Mouse (Mus musculus): ENCODE data around the gene Vmn1r80. TPM values are rescaled to one million over a fixed set of nuclear protein-coding genes. Genes with fewer than 3 reads are reported as not detected.

Vmn1r80 gene
- not detected in 4 replicates for total RNA-seq (2023)

DNA sequence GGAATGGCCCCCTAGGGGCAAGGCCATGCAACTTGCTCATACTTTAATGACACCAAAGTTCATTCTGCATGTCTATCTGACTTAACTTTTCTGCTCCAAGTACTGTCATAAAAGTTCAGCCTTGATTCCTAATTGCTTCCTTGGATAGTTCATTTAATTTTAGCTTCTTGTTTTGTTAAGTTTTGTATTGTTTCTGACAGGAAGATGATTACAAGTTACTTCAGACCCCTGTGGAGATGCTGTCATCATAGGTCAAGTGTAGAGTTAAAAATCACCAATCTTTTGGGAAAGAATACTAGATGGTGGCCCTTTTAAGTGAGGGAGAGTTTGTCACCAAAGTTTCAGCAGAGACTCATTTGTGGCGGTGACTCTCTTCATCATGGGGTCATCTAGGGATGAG lies at the start of gene Vmn1r80:
Vmn1r80 (plus strand) TSS at position 301 of the 400 bp plus-strand sequence.

DNA sequence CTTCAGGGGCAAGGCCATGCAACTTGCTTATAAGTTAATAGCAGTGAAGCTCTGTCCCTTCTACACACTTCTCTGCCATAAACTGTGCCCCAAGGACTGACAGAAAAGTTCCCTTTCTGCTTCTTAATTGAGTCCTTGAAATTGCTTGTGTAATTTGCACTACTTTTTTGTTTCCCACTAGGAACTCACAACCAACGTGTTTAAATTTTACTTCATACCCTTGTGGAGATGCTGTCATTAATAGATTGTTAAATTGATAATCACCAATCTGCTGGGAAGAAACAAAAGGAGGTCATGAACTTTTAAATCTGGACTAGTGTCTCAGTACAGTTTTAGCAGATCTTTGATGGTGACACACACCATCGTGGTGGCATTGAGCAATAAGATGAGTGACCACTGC lies 39.1 kb upstream of the Vmn1r80 start, which contains the start of gene Vmn1r78:
Vmn1r78 (plus strand) TSS at position 301 of the 400 bp plus-strand sequence.

DNA sequence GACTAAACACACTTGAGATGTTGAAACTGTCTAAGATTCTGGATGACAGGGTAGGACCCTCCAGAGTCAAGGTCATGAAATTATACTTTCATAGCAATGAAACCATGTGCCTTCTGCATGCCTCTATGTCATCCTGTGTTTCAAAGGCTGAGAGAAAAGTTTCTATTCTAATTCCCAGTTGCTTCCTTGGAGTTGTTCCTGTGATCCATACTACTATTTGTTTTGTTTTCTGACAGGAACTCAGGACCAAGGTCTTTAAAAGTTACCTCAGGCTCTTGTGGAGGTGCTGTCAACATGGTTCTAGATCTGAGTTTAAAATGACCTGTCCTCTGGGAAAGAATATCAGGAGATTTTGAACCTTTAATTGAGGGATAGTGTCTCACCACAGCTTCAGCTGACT lies 18.1 kb upstream of the Vmn1r80 start, which contains the start of gene Vmn1r79:
Vmn1r79 (plus strand) TSS at position 301 of the 400 bp plus-strand sequence.

Other genes starting within 250 kb of the Vmn1r80 start
- gene Vmn1r77, start 152.5 kb upstream of the Vmn1r80 start, total RNA-seq (2023): not detected in 4 replicates
- gene Vmn1r78, start 39.0 kb upstream of the Vmn1r80 start, total RNA-seq (2023): not detected in 4 replicates
- not detected in 4 replicates for gene Vmn1r79, start 18.0 kb upstream of the Vmn1r80 start, total RNA-seq (2023)
- not detected in 4 replicates for gene Vmn1r81, start 79.0 kb downstream of the Vmn1r80 start, total RNA-seq (2023)
- gene Vmn1r82, start 111.1 kb downstream of the Vmn1r80 start, total RNA-seq (2023): not detected in 4 replicates
- not detected in 4 replicates for gene Vmn1r83, start 140.2 kb downstream of the Vmn1r80 start, total RNA-seq (2023)
- gene Vmn1r84, start 180.0 kb downstream of the Vmn1r80 start, total RNA-seq (2023): not detected in 4 replicates
- gene Zfp551, start 233.5 kb downstream of the Vmn1r80 start, total RNA-seq (2023): 1.7 to 5.5 TPM (median 2.1 TPM) in 4 replicates